Mouse (Mus musculus): ENCODE measurements around the gene Tbcb.

DNA sequence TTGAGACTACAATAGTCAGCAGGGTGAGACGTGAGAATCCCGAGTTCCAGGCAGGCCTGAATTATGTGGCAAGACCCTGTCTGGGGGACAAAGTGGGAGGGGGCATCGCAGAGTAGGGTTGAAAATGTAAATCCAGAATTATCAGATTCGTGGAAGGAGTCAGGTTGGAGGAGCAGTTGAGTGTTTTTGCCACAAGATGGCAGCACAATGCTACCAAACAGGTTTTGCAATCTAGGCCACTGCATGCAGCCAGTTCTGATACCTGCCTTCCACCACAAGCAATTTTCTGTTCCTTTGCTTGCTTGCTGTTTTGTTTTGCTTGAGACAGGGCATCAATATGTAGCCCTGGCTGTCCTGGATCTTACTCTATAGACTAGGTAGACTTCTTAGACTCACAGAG is 50.8 kb downstream of the Tbcb start:
- no peak for TF ChIP-seq POLR2A (IDR thresholded peaks at IDR 0.05; ENCODE audit: low read depth, low read length)
- TF ChIP-seq CTCF (IDR thresholded peaks at IDR 0.05; ENCODE audit: borderline replicate concordance, insufficient read depth, low read length), result peak; percentile 73
